Mouse (Mus musculus): Measurements from ENCODE around the gene Tex14. TPM values are rescaled to one million over a fixed set of nuclear protein-coding genes. Genes with fewer than 3 reads are reported as not detected.

Tex14 gene
- polyA plus RNA-seq, 1 experiment, result 0.98 TPM

GRCm38 (mm10) chr11:87561208-87561607, 156.3 kb downstream of the Tex14 start:
- Histone ChIP-seq H3K4me1 (ENCODE audit: control insufficient read depth, insufficient read depth, low read length) (no peaks in the 10 kb centered on the region), H3K27ac (ENCODE audit: insufficient read depth, low read length) (no peak overlapping the region), H3K4me3 (replicated peaks; ENCODE audit: insufficient read depth, low read depth, low read length) (no peak overlapping the region), H3K27me3 (ENCODE audit: control insufficient read depth, insufficient read depth, low read length) (no peaks in the 10 kb centered on the region)
- 53% methylated on average over 6 of the region's 6 CpGs for WGBS
- TF ChIP-seq CTCF (IDR thresholded peaks at IDR 0.05; ENCODE audit: borderline replicate concordance, insufficient read depth, low read depth, low read length) (no peak), POLR2A (IDR thresholded peaks at IDR 0.05; ENCODE audit: borderline replicate concordance, insufficient read depth, low read length) (no peak)
- DNase-seq, result no peak

- H3K4me1 ChIP-seq (ENCODE audit: control insufficient read depth, insufficient read depth, low read length), result no peaks in the 10 kb centered on the region
- WGBS, result 82% methylated on average over 3 of the region's 3 CpGs
- H3K27me3 ChIP-seq (ENCODE audit: control insufficient read depth, insufficient read depth, low read length), result no peaks in the 10 kb centered on the region
- DNase-seq, result no peak
- no peak within 1 kb of the TSS for H3K4me3 ChIP-seq (replicated peaks; ENCODE audit: insufficient read depth, low read depth, low read length)
- no peak within 1 kb of the TSS for H3K27ac ChIP-seq (ENCODE audit: insufficient read depth, low read length)
- TF ChIP-seq POLR2A (IDR thresholded peaks at IDR 0.05; ENCODE audit: borderline replicate concordance, insufficient read depth, low read length), result no peak
- no peak for TF ChIP-seq CTCF (IDR thresholded peaks at IDR 0.05; ENCODE audit: borderline replicate concordance, insufficient read depth, low read depth, low read length)
These were observed 161.6 kb downstream of the Tex14 start, which contains the start of gene Gm11492 for GRCm38 (mm10) chr11:87566501-87566900. TSS of gene Gm11492 (plus strand) at chr11:87566653.

GRCm38 (mm10) chr11:87568255-87568953, 163.5 kb downstream of the Tex14 start, which contains the start of gene Sept4:
TSS of gene Sept4 (plus strand) at chr11:87568903.
- Histone ChIP-seq H3K4me3 (replicated peaks; ENCODE audit: insufficient read depth, low read depth, low read length) (no peak within 1 kb of the TSS), H3K27me3 (ENCODE audit: control insufficient read depth, insufficient read depth, low read length) (no peaks in the 10 kb centered on the region), H3K27ac (ENCODE audit: insufficient read depth, low read length) (no peak within 1 kb of the TSS), H3K4me1 (ENCODE audit: control insufficient read depth, insufficient read depth, low read length) (no peaks in the 10 kb centered on the region)
- no peak for DNase-seq
- no peak for TF ChIP-seq CTCF (IDR thresholded peaks at IDR 0.05; ENCODE audit: borderline replicate concordance, insufficient read depth, low read depth, low read length)
- no peak for TF ChIP-seq POLR2A (IDR thresholded peaks at IDR 0.05; ENCODE audit: borderline replicate concordance, insufficient read depth, low read length)
- WGBS, result 58% methylated on average over 7 of the region's 7 CpGs

- no peak overlapping the region for H3K27ac ChIP-seq (ENCODE audit: insufficient read depth, low read length)
- H3K4me1 ChIP-seq (ENCODE audit: control insufficient read depth, insufficient read depth, low read length), result no peaks in the 10 kb centered on the region
- 57% methylated on average over 5 of the region's 5 CpGs for WGBS
- DNase-seq, result no peak
- TF ChIP-seq CTCF (IDR thresholded peaks at IDR 0.05; ENCODE audit: borderline replicate concordance, insufficient read depth, low read depth, low read length) (no peak), POLR2A (IDR thresholded peaks at IDR 0.05; ENCODE audit: borderline replicate concordance, insufficient read depth, low read length) (no peak)
- no peaks in the 10 kb centered on the region for H3K27me3 ChIP-seq (ENCODE audit: control insufficient read depth, insufficient read depth, low read length)
- no peak overlapping the region for H3K4me3 ChIP-seq (replicated peaks; ENCODE audit: insufficient read depth, low read depth, low read length)
These were observed 165.9 kb downstream of the Tex14 start for GRCm38 (mm10) chr11:87570743-87571142.

DNA sequence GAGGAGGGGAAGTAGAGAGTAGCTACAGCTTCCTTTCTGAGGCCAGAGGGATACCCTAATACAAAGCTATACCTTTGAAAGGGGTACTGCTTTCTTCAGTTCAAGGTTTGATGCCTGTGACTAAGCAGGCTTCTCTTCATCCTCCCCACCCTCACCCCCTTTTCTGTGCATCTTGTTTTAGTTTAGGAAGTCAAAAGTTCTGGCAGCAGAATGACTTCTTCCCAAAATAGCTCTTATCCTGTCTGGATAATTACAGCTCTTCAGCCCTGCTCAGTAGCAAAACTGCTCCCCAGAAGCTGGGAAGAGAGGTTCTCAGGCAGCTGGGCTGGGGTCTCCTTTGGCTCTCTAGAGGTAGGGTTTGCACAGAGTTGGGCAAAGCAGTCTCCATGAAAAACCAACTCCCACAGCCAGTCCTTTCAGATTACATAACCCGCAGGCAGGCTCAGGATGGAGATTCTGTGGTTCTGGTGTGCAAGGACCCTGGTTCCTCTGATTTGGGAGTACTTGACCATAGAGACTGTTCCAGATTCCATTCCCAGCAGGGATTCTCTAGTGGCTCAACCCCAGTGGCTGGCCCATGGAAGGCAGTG, 166.6 kb downstream of the Tex14 start:
- no peak overlapping the region for H3K27ac ChIP-seq (ENCODE audit: insufficient read depth, low read length)
- WGBS, result 93% methylated on average over 1 of the region's 1 CpGs
- H3K4me1 ChIP-seq (ENCODE audit: control insufficient read depth, insufficient read depth, low read length), result no peaks in the 10 kb centered on the region
- no peak for DNase-seq
- H3K4me3 ChIP-seq (replicated peaks; ENCODE audit: insufficient read depth, low read depth, low read length), result no peak overlapping the region
- H3K27me3 ChIP-seq (ENCODE audit: control insufficient read depth, insufficient read depth, low read length), result no peaks in the 10 kb centered on the region
- no peak for TF ChIP-seq CTCF (IDR thresholded peaks at IDR 0.05; ENCODE audit: borderline replicate concordance, insufficient read depth, low read depth, low read length)
- TF ChIP-seq POLR2A (IDR thresholded peaks at IDR 0.05; ENCODE audit: borderline replicate concordance, insufficient read depth, low read length), result no peak

GRCm38 (mm10) chr11:87573751-87574150, 168.9 kb downstream of the Tex14 start:
- 45% methylated on average over 7 of the region's 7 CpGs for WGBS
- H3K4me3 ChIP-seq (replicated peaks; ENCODE audit: insufficient read depth, low read depth, low read length), result no peak overlapping the region
- H3K27me3 ChIP-seq (ENCODE audit: control insufficient read depth, insufficient read depth, low read length), result no peaks in the 10 kb centered on the region
- no peak for DNase-seq
- peaks cover 10% of the 10 kb centered on the region; the same call in 1 of the 2 replicates for H3K4me1 ChIP-seq (ENCODE audit: control insufficient read depth, insufficient read depth, low read length)
- H3K27ac ChIP-seq (ENCODE audit: insufficient read depth, low read length), result no peak overlapping the region
- no peak for TF ChIP-seq POLR2A (IDR thresholded peaks at IDR 0.05; ENCODE audit: borderline replicate concordance, insufficient read depth, low read length)
- TF ChIP-seq CTCF (IDR thresholded peaks at IDR 0.05; ENCODE audit: borderline replicate concordance, insufficient read depth, low read depth, low read length), result no peak

- 80% methylated on average over 21 of the region's 21 CpGs for WGBS
- no peak overlapping the region for H3K4me3 ChIP-seq (replicated peaks; ENCODE audit: insufficient read depth, low read depth, low read length)
- H3K27ac ChIP-seq (ENCODE audit: insufficient read depth, low read length), result no peak overlapping the region
- no peaks in the 10 kb centered on the region for H3K27me3 ChIP-seq (ENCODE audit: control insufficient read depth, insufficient read depth, low read length)
- DNase-seq, result no peak
- peaks cover 11% of the 10 kb centered on the region; the same call in 1 of the 2 replicates for H3K4me1 ChIP-seq (ENCODE audit: control insufficient read depth, insufficient read depth, low read length)
- no peak for TF ChIP-seq CTCF (IDR thresholded peaks at IDR 0.05; ENCODE audit: borderline replicate concordance, insufficient read depth, low read depth, low read length)
- no peak for TF ChIP-seq POLR2A (IDR thresholded peaks at IDR 0.05; ENCODE audit: borderline replicate concordance, insufficient read depth, low read length)
These were observed 169.8 kb downstream of the Tex14 start for GRCm38 (mm10) chr11:87574520-87575180.
